Mouse (Mus musculus) brain, embryonic 14.5 days (tissue): Measurements from ENCODE around the gene Evi2b.

Experiments
- CTCF ChIP-seq: fragments of 200-500 bp; IDR thresholded peaks from 2 replicates; pipeline ENCODE4 v1.5.1; 2012; ENCODE audit warnings: inconsistent platforms, mild to moderate bottlenecking, moderate library complexity, borderline replicate concordance; ENCODE audit not compliant: insufficient read depth, insufficient read length; ENCODE audit errors: extremely low read depth
- POLR2A ChIP-seq: fragments of 200-500 bp; IDR thresholded peaks from 2 replicates; pipeline ENCODE4 v1.6.1; 2012; ENCODE audit warnings: mild to moderate bottlenecking, inconsistent platforms, borderline replicate concordance; ENCODE audit not compliant: poor library complexity, insufficient read depth, insufficient read length, severe bottlenecking; ENCODE audit errors: extremely low read depth

DNA sequence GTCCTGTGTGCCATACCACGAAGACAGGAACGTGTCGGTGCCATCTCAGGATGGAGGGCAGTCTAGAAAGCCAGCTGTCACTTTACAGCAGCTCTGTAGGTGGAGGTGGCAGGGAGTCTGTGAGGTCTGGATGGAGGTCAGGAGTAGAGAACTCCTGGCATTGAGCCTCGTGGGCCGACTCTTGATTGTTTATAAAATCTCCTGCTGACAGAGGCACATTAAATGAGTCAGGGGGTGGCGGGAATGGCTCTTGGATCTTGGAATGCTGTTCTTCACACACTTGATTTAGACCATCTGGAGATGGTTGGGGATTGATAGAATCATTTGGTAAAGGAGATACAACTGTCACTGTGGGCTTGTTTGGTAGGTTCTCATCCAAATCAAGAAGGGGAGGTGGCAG is 8.2 kb downstream of the Evi2b start:
- TF ChIP-seq CTCF (no peak), POLR2A (no peak)
